Mouse (Mus musculus): Measurements from ENCODE around the gene Ccdc8. TPM values are rescaled to one million over a fixed set of nuclear protein-coding genes. Genes with fewer than 3 reads are reported as not detected.
"Not testable (repeated sequence)": the region's sequence is repeated elsewhere in the genome, so short reads cannot be mapped to it uniquely, and the experiment has no call there.

Ccdc8 gene
- 1 to 10 TPM; 2.2 to 2.8 TPM for total RNA-seq (2021)

DNA sequence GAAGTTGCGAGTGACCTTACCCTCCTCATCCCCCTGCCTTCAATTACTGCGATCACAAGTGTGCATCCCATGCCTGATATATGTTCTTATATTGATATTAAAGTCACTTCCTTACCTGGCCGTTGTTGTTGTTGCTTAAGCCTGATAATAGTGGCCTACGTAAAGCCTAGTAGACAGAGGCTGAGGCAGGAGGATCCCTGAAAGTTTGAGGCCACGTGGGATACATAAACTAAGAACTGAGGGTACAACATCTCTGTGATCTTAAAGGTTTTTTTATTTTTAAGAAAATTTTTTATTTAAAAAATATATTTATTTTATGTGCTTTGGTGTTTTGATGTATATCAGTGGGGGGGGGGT, at the start of gene Ccdc8:
Gene Ccdc8 (plus strand): TSS at position 258 of the 357 bp plus-strand sequence.
- DNase-seq = no peak

GRCm38 (mm10) chr7:16942861-16943260, 49.6 kb upstream of the Ccdc8 start:
- DNase-seq = no peak

DNA sequence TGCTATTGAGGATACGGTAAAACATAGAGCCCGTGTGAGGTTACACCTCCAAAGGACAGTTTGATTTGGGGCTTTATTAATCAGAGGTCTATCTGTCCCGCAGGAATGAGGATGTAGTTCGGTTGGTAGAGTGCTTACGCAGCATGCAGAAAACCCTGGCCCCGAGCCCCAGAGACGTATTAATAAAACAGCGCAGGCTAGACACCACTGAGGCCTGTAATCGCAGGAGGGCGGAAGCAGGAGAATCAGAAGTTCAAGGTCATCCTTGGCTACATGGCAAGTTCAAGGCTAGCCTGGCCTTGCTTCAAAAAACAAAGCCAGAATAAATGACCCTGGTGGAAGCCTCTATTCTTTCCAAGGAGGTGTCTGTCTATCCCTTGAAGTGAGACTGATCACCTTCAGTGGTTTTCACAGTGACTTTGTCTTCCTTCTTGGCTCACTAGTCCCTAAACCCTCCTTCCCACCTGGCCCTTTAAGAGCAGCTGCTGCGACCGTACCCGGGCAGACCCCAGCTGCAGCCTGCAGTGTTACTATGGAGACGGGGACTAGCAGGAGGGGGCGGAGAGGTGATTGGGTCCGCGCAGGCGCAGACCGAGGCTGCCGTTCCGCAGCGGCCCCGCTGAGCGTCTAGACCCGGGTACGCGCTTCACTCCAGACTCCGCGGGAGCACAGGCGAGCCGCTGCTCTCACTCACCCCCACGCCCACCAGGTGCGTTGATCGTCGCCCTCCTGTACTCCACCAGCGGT, 48.3 kb upstream of the Ccdc8 start, which contains the start of gene Pnmal2:
Gene Pnmal2 (plus strand): TSS at position 622 of the 747 bp plus-strand sequence.
- peak; percentile 89 to 90 for DNase-seq

- DNase-seq = no peak
Observed at GRCm38 (mm10) chr7:16944808-16945315, 47.6 kb upstream of the Ccdc8 start.

DNA sequence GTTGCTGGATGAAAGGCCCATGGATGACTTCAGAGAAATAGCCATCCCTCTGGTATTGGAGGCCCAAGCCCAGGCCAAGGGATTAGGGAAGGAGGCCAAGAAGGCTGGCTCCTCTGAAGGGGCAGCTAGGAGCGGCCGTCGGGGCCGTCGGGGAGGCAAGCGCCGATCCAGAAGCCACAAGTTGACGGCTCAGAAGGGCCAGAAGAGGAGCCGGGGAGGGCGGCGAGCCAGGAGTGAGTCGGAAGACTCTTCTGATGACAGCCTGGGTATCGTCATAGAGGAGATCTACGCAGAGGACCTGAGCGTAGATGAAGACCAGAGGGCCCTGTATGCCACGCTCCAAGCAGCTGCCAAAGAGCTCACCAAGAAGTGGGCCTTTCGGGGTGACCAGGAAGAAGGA, 47.1 kb upstream of the Ccdc8 start:
- DNase-seq = peak; percentile 44 to 57

- DNase-seq = peak in 1 of 2 experiments; percentile 56
Observed at GRCm38 (mm10) chr7:16946441-16947348, 45.8 kb upstream of the Ccdc8 start.

DNA sequence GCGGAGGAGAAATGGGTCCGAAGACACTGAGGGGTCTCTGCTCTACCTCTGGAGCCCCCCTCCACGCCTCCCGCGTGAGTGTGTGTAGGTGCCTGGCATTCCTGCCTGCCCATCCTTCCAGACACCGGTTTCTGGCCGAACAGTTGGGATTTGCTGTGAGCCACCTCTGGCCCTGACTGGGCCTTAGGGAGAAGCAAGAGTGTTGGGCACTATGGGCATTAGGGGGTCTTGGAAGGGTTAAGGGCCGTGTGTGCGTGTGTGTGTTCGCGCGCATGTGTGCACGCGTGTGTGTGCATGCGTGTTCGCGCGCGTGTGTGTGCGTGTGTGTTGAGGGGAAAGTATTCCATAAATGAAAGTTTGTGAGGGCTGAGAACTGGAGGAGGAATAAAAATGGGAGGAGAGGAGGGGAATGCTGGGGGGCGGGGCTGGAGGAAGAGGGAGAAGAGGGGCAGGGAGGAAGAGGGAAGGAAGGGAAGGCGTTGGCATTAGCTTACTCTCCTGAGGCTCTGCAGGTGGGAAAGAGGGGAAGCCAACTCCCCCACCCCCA, 45.1 kb upstream of the Ccdc8 start:
- peak in 1 of 2 experiments; percentile 36 for DNase-seq

- DNase-seq = peak in 1 of 2 experiments; percentile 34
Observed at GRCm38 (mm10) chr7:16947959-16948361, 44.5 kb upstream of the Ccdc8 start.

DNA sequence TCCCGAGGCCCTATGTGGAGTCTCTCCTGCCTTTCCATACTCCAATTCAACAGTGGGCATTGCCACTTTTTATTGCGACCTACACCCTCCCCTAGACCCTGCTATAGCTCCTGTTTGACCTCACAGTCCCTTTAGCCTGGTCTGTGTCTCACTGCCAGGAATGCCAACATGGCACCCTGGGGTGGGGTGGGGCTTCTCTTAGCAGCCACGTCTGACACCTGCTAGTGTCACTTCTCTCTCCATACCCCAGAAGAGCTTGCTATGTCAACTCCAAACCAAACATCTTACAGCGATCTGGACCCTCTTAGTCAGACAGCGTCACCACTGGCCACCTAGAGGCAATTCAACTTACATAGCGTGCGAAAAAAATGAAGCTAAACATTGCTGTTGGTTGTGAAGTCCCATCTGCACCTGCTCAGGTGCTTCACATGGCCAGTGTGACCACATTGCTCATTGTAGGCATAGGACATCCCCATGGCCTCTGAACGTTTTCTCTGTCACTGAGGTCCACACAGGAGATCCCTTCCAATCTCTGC, 43.5 kb upstream of the Ccdc8 start:
- no peak for DNase-seq

GRCm38 (mm10) chr7:16949908-16950841, 42.3 kb upstream of the Ccdc8 start:
- DNase-seq = peak; percentile 83 to 84

DNA sequence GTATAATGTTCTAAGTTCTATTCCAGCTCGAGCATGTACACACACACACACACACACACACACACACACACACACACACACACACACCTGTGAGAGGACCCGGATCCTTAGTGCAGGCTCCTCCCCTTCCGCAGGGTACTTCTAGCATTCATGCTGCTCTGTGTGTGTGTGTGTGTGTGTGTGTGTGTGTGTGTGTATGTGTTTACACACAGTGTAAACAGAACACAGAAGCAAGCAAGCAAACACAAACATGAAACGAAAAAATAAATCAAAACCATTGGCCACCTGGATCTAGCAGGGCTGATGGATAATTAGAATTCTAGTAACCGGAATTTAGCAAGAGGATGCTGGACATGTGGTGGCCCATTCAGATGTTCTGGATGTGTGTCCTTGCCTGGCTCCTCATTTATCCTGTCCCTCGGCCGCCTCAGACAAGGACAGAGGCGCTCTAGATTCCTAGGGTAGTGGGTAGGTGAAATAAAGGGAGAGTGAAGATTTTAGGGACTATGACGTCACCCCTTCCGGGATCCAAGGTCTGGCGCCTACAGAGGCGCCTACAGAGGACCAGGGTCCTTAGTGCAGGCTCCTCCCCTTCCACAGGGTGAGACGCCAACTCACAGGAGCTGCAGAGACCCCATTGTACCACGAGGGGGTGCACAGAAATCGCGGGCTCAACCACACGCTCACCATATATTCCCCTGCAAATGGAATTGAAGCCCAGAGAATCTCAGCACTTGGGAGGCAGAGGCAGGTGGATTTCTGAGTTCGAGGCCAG, 41.5 kb upstream of the Ccdc8 start:
- DNase-seq = peak; percentile 86 to 87

DNA sequence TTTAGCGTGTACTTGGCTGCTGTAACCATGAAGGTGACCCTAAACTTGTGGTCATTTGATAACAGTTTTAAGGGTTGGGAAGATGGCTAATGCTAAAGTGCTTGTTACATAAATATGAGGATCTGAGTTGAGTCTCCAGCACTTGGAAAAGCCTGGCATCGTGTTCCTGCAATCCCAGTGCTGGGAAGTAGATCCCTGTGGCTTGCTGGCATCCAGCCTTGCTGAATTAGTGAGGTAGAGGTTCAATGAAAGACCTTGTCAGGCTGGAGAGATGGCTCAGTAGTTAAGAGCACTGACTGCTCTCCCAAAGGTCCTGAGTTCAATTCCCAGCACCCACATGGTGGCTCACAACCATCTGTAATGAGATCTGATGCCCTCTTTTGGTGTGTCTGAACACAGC, 38.7 kb upstream of the Ccdc8 start:
- DNase-seq = not testable (repeated sequence)

- no peak for DNase-seq
Observed at GRCm38 (mm10) chr7:16955712-16956111, 36.8 kb upstream of the Ccdc8 start.

DNA sequence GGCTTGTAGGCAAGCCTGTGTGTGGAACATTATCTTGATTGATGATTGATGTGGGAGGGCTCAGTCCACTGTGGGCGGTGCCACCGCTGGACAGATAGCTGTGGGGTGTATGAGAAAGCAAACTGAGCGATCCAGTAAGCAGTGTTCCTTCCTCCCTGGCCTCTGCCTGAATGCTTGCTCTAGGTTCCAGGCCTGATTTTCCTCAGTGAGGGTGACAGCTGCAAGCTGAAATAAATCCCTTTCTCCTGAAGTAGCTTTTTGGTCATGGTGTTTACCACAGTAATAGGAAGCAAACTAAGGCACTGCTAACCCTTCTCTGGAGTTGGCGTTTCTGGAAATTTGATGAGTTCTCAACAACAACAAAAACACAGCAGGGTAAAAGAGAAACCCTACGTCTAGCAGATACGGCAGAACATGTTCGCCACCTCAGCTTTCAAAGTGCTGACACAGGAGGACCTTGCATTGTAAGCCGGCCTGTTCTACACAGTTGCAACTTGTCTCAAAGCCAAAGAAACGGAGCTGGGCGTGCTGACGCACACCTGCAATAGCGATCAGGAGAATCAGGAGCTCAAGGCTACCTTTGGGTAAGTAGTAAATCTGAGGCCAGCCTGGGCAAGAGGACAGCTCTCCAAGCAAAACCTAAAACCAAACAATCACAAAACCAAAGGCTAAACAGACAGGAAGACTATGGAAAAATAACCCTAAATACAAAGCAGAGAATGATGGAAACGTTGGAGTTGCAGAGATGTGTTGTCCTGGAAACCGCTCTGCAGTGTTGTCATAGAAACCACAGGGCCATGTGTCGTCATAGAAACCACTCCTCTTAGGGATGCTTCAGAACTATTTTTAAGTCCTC, 35.9 kb upstream of the Ccdc8 start:
- DNase-seq = peak; percentile 38 to 60

DNA sequence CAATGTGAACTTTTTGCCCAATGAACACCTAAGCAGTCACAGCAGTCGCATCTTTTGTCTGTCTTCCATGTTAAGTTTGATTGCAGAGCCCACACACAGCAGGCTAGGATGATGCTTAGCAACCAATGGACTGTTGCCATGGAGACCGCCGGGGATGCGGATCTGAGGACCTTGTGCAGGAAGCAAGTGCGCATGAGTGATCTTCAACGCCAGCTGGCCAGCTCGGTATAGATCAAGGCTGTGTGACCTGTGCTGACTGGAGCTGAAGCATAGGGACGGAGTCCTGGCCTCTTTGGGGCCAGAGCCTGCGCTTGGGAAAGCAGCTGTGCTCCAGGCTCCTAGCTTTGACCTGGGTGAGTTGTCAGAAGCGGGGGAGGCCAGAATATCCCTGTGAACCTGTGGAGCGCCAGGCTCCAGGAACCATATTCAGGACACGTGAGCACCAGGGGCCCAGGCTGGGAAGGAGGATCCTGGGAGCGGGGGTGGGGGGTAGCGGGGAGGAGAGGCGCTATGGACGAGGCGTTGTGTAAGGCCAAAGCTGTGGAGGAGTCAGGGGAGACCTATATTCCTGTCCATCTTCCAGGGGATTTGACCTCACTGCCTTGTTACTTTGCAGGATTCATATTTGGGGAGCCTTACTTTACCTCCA, 32.8 kb upstream of the Ccdc8 start, which contains the start of gene Pnmal1:
Gene Pnmal1 (plus strand): TSS at position 141 of the 649 bp plus-strand sequence.
- DNase-seq = peak; percentile 89

- DNase-seq = no peak
Observed at GRCm38 (mm10) chr7:16961678-16962077, 30.8 kb upstream of the Ccdc8 start.

DNA sequence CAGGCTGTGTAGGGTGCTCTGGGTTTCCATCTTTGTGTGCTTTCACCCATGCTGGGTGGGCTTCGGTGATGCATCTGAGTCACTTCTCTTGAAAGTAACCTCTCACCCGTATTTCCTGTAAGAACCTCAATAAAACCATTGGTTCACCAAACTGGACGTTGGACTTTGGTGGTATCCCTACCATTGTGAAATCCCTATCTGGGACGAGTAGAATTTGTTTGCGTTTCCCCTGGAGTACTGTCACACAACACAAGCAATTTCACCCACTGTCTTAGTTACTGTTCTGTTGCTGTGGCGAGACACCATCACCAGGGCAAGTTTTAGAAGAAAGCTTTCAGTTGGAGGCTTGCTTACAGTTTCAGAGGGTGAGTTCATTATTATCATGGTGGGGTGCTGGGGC, 24.1 kb upstream of the Ccdc8 start:
- DNase-seq = no peak

- no peak for DNase-seq
Observed at GRCm38 (mm10) chr7:16971160-16971559, 21.3 kb upstream of the Ccdc8 start.

GRCm38 (mm10) chr7:16974018-16974417, 18.5 kb upstream of the Ccdc8 start:
- DNase-seq = no peak
